Mouse (Mus musculus): ENCODE data around the gene Tmub1. TPM values are rescaled to one million over a fixed set of nuclear protein-coding genes. Genes with fewer than 3 reads are reported as not detected.

Tmub1 gene
- polyA plus RNA-seq, 1 experiment from 2014 or later = 22.3 TPM

GRCm38 (mm10) chr5:24428596-24428995 lies 19.1 kb downstream of the Tmub1 start:
- Histone ChIP-seq H3K4me1 (peaks cover 41% of the 10 kb centered on the region), H3K9ac (no peak overlapping the region), H3K36me3 (peaks cover 40% of the 10 kb centered on the region), H3K9me3 (no peaks in the 10 kb centered on the region), H3K27ac (peak overlapping the region; percentile 80), H3K4me3 (replicated peaks) (peak overlapping the region; percentile 29), H3K4me2 (peak overlapping the region; percentile 93), H3K27me3 (replicated peaks) (no peaks in the 10 kb centered on the region)
- WGBS = 18% methylated on average over 9 of the region's 9 CpGs
- no peak for ATAC-seq (ENCODE audit: insufficient read depth, low FRiP score, low read depth)

DNA sequence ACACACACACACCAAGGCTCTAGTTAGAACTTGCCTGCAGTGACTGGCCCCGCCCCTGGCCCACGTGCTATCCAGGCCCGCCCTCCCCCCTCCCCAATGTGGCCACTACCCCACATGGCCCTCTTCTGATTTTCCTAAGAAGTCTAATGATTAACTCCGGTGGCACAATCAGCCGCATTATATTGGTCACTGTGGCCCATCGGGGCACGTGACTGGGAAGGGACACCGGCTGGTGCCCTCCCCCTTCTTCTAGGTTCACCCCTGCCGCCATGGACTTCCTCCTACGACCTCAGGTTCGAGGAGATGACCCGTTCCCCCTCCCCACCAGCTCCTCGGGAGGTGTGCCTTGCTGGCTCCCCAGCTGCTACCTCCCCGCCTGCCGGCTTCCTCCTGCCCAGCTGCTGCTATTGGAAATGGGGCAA lies 19.7 kb downstream of the Tmub1 start:
- Histone ChIP-seq H3K27ac (peak overlapping the region; percentile 80), H3K9ac (no peak overlapping the region), H3K9me3 (no peaks in the 10 kb centered on the region), H3K36me3 (peaks cover 34% of the 10 kb centered on the region), H3K4me2 (peak overlapping the region; percentile 93), H3K27me3 (replicated peaks) (no peaks in the 10 kb centered on the region), H3K4me1 (peaks cover 41% of the 10 kb centered on the region), H3K4me3 (replicated peaks) (peak overlapping the region; percentile 65)
- peak; percentile 2; the same call in 1 of the 2 replicates for ATAC-seq (ENCODE audit: insufficient read depth, low FRiP score, low read depth)
- WGBS = 12% methylated on average over 15 of the region's 15 CpGs

- Histone ChIP-seq H3K36me3 (peaks cover 27% of the 10 kb centered on the region), H3K4me3 (replicated peaks) (peak overlapping the region; percentile 65), H3K27me3 (replicated peaks) (no peaks in the 10 kb centered on the region), H3K4me1 (peaks cover 48% of the 10 kb centered on the region), H3K9ac (no peak overlapping the region), H3K27ac (peak overlapping the region; percentile 74), H3K4me2 (peak overlapping the region; percentile 93), H3K9me3 (no peaks in the 10 kb centered on the region)
- no peak for ATAC-seq (ENCODE audit: insufficient read depth, low FRiP score, low read depth)
- WGBS = 26% methylated on average over 12 of the region's 12 CpGs
Measured at GRCm38 (mm10) chr5:24427285-24427633, 20.4 kb downstream of the Tmub1 start.

DNA sequence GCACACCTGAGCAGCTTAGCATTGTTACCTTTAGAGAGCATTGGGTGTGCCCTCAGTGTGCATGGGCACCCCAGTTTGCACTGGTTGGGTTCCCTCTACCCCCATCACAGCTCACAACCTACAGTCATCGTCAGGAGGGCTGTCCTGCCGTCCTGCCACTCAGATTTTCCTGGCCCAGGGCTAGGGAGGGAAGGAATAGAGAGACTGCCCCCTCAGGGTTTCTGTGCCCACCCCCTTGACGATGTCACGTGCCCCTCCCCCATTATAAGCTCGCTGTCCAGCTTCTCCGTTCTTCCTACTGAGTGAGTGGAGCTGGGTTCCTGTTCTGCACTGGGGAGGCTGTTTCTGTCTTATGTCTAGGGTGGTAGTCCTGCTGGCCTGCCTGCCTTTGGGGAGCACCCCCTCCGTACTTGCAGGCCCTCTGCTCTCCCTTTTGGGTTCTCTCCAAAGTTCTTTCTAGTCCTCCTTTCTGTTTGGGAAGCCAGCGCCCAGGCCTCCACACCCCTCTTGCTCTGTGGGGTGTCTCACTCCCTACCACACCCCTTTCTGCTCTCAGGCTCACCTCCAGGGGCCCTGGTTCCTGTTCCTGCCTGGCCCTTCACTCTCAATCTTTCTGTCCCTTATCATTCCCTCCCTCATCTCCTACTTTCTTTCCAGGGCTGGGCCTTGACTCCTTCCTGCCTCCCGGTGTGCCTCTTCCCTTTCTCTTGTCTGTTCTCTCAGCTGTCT lies 20.9 kb downstream of the Tmub1 start:
- Histone ChIP-seq H3K27me3 (replicated peaks) (no peaks in the 10 kb centered on the region), H3K9me3 (no peaks in the 10 kb centered on the region), H3K27ac (peak overlapping the region; percentile 74), H3K4me1 (peaks cover 50% of the 10 kb centered on the region), H3K36me3 (peaks cover 22% of the 10 kb centered on the region), H3K9ac (no peak overlapping the region), H3K4me2 (peak overlapping the region; percentile 93), H3K4me3 (replicated peaks) (peak overlapping the region; percentile 65)
- no peak for ATAC-seq (ENCODE audit: insufficient read depth, low FRiP score, low read depth)
- 17% methylated on average over 9 of the region's 9 CpGs for WGBS

GRCm38 (mm10) chr5:24426037-24426432 lies 21.6 kb downstream of the Tmub1 start:
- Histone ChIP-seq H3K4me2 (peak overlapping the region; percentile 93), H3K9ac (peak overlapping the region; percentile 53; the same call in 1 of the 2 replicates), H3K27ac (peak overlapping the region; percentile 97), H3K36me3 (peaks cover 20% of the 10 kb centered on the region), H3K9me3 (no peaks in the 10 kb centered on the region), H3K4me1 (peaks cover 50% of the 10 kb centered on the region), H3K4me3 (replicated peaks) (peak overlapping the region; percentile 65), H3K27me3 (replicated peaks) (no peaks in the 10 kb centered on the region)
- ATAC-seq (ENCODE audit: insufficient read depth, low FRiP score, low read depth) = no peak
- 1% methylated on average over 10 of the region's 10 CpGs for WGBS

DNA sequence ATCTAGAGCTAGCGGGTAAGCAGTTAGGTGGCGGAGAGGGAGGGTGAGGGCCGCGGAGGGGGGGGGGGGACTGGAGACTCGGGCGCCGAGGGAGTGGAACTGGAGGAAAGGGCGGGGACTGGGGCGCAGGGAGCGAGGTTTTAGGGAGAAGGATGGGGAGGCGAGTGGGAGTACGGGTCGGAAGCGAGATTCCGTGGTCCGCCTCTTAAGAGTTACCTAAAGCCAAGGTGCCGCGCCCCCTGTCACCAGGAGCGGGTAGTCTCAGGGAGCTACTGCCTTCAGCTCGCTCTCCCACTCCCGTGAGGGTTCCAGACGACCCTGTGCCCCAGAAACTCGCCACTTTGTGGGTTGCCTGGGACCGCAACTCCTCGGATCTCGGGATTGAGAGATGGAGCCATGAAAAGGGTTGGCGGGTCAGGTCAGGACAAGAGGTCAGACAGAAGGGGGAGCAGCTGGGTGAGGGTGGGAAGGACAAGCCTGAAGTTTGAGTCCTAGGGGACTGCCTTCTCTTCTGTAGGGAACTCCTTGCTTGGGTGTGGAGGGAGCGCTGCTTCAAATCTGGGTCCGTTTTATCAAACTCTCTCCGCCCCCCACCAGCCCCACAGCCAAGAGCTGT lies 22.1 kb downstream of the Tmub1 start:
- H3K36me3 ChIP-seq = peaks cover 15% of the 10 kb centered on the region; the same call in 1 of the 2 replicates
- H3K4me1 ChIP-seq = peaks cover 50% of the 10 kb centered on the region
- no peaks in the 10 kb centered on the region for H3K27me3 ChIP-seq (replicated peaks)
- no peaks in the 10 kb centered on the region for H3K9me3 ChIP-seq
- under 1% methylated on average over 29 of the region's 30 CpGs for WGBS
- peak overlapping the region; percentile 53 for H3K9ac ChIP-seq
- ATAC-seq (ENCODE audit: insufficient read depth, low FRiP score, low read depth) = no peak
- peak overlapping the region; percentile 93 for H3K4me2 ChIP-seq
- H3K27ac ChIP-seq = peak overlapping the region; percentile 97
- peak overlapping the region; percentile 65 for H3K4me3 ChIP-seq (replicated peaks)

- H3K27ac ChIP-seq = peak overlapping the region; percentile 97
- peak; percentile 15; the same call in 1 of the 2 replicates for ATAC-seq (ENCODE audit: insufficient read depth, low FRiP score, low read depth)
- H3K9ac ChIP-seq = peak overlapping the region; percentile 53; the same call in 1 of the 2 replicates
- no peaks in the 10 kb centered on the region for H3K27me3 ChIP-seq (replicated peaks)
- WGBS = 2% methylated on average over 55 of the region's 60 CpGs
- H3K4me2 ChIP-seq = peak overlapping the region; percentile 93
- H3K4me1 ChIP-seq = peaks cover 50% of the 10 kb centered on the region
- H3K4me3 ChIP-seq (replicated peaks) = peak overlapping the region; percentile 65
- peaks cover 12% of the 10 kb centered on the region; the same call in 1 of the 2 replicates for H3K36me3 ChIP-seq
- no peaks in the 10 kb centered on the region for H3K9me3 ChIP-seq
Measured at GRCm38 (mm10) chr5:24424861-24425411, 22.7 kb downstream of the Tmub1 start.

GRCm38 (mm10) chr5:24424004-24424781 lies 23.5 kb downstream of the Tmub1 start:
- Histone ChIP-seq H3K4me3 (replicated peaks) (peak overlapping the region; percentile 65), H3K27ac (peak overlapping the region; percentile 97), H3K9me3 (no peaks in the 10 kb centered on the region), H3K4me1 (peaks cover 47% of the 10 kb centered on the region), H3K4me2 (peak overlapping the region; percentile 93), H3K9ac (peak overlapping the region; percentile 47), H3K27me3 (replicated peaks) (no peaks in the 10 kb centered on the region), H3K36me3 (peaks cover 12% of the 10 kb centered on the region)
- 8% methylated on average over 21 of the region's 21 CpGs for WGBS
- no peak for ATAC-seq (ENCODE audit: insufficient read depth, low FRiP score, low read depth)

- H3K36me3 ChIP-seq = peaks cover 13% of the 10 kb centered on the region
- peak within 1 kb of the TSS; percentile 97 for H3K27ac ChIP-seq
- no peaks in the 10 kb centered on the region for H3K27me3 ChIP-seq (replicated peaks)
- H3K4me2 ChIP-seq = peak within 1 kb of the TSS; percentile 93
- H3K9me3 ChIP-seq = no peaks in the 10 kb centered on the region
- H3K9ac ChIP-seq = peak within 1 kb of the TSS; percentile 76
- H3K4me1 ChIP-seq = peaks cover 40% of the 10 kb centered on the region
- H3K4me3 ChIP-seq (replicated peaks) = peak within 1 kb of the TSS; percentile 65
- WGBS = under 1% methylated on average over 46 of the region's 46 CpGs
- ATAC-seq (ENCODE audit: insufficient read depth, low FRiP score, low read depth) = peak; percentile 91
Measured at GRCm38 (mm10) chr5:24423129-24424003, 24.3 kb downstream of the Tmub1 start, which contains the start of the genes Cdk5 and Slc4a2. Cdk5 (minus strand) TSS chr5:24423530. Slc4a2 (plus strand) TSS chr5:24423837.

GRCm38 (mm10) chr5:24420381-24420780 lies 27.3 kb downstream of the Tmub1 start:
- no peak overlapping the region for H3K4me2 ChIP-seq
- no peak for ATAC-seq (ENCODE audit: insufficient read depth, low FRiP score, low read depth)

GRCm38 (mm10) chr5:24417587-24417986 lies 30.1 kb downstream of the Tmub1 start:
- Histone ChIP-seq H3K27ac (no peak overlapping the region), H3K4me3 (replicated peaks) (no peak overlapping the region), H3K4me2 (no peak overlapping the region), H3K36me3 (peaks cover 13% of the 10 kb centered on the region), H3K9me3 (no peaks in the 10 kb centered on the region), H3K27me3 (replicated peaks) (no peaks in the 10 kb centered on the region), H3K4me1 (peaks cover 12% of the 10 kb centered on the region), H3K9ac (no peak overlapping the region)
- 90% methylated on average over 10 of the region's 10 CpGs for WGBS
- no peak for ATAC-seq (ENCODE audit: insufficient read depth, low FRiP score, low read depth)

More at GRCm38 (mm10) chr5:24420381-24420780, 27.3 kb downstream of the Tmub1 start:
- no peak overlapping the region for H3K4me3 ChIP-seq (replicated peaks)
- H3K27me3 ChIP-seq (replicated peaks) = no peaks in the 10 kb centered on the region
- peaks cover 17% of the 10 kb centered on the region for H3K4me1 ChIP-seq
- 83% methylated on average over 9 of the region's 9 CpGs for WGBS
- no peaks in the 10 kb centered on the region for H3K9me3 ChIP-seq
- H3K9ac ChIP-seq = no peak overlapping the region
- H3K27ac ChIP-seq = no peak overlapping the region
- H3K36me3 ChIP-seq = peaks cover 13% of the 10 kb centered on the region
